Mouse (Mus musculus): ENCODE results near the gene Usp7. TPM values are rescaled to one million over a fixed set of nuclear protein-coding genes. Genes with fewer than 3 reads are reported as not detected.
A peak's percentile ranks its signal among the peaks of the same experiment; 100 is the strongest.

Usp7 gene
- total and polyA plus RNA-seq, 3 experiments = 94.2 to 425 (median 101) TPM

- H3K36me3 ChIP-seq (ENCODE audit: control insufficient read depth in 1 of 2, insufficient read depth in 2 of 2, low read length in 2 of 2) = peaks cover 0 to 5% of the 10 kb centered on the region in 2 experiments; a peak in 1 of 4 replicates
- no peaks in the 10 kb centered on the region for H3K79me2 ChIP-seq (ENCODE audit: control insufficient read depth, insufficient read depth, low read length, poor library complexity)
- no peaks in the 10 kb centered on the region for H3K27me3 ChIP-seq (ENCODE audit: control insufficient read depth in 1 of 2, insufficient read depth in 2 of 2, low read length in 2 of 2)
- no peak overlapping the region for H3K4me3 ChIP-seq (ENCODE audit: control insufficient read depth in 1 of 2, insufficient read depth in 1 of 2, low read depth in 2 of 2, low read length in 2 of 2)
- TF ChIP-seq MXI1 (IDR thresholded peaks at IDR 0.05; ENCODE audit: low read depth, low read length) (no peak), CTCF (IDR thresholded peaks at IDR 0.05 in 2 of 3, conservative IDR thresholded peaks at IDR 0.05 in 1 of 3; ENCODE audit: control insufficient read depth in 1 of 3, insufficient read depth in 1 of 3, low read depth in 2 of 3, low read length in 3 of 3, poor library complexity in 1 of 3, severe bottlenecking in 1 of 3) (no peak), KAT2A (conservative IDR thresholded peaks at IDR 0.05; ENCODE audit: low read depth, low read length) (no peak), E2F4 (IDR thresholded peaks at IDR 0.05; ENCODE audit: borderline replicate concordance, low read depth, low read length) (no peak), NELFE (IDR thresholded peaks at IDR 0.05; ENCODE audit: low read depth, low read length) (no peak), EP300 (IDR thresholded peaks at IDR 0.05; ENCODE audit: low read depth in 1 of 2, low read length in 2 of 2) (no peak)
- H3K9ac ChIP-seq (ENCODE audit: control insufficient read depth, low read depth, low read length, poor library complexity, severe bottlenecking) = no peak overlapping the region
- no peaks in the 10 kb centered on the region for H3K4me1 ChIP-seq (ENCODE audit: control insufficient read depth in 1 of 2, insufficient read depth in 2 of 2, low read length in 2 of 2)
- no peak for DNase-seq (ENCODE audit: low read depth, low spot score)
- H3K9me3 ChIP-seq (replicated peaks; ENCODE audit: insufficient read depth, low read length) = no peaks in the 10 kb centered on the region
- H3K27ac ChIP-seq (ENCODE audit: control insufficient read depth, low read depth, low read length) = no peak overlapping the region
These were observed 142.1 kb downstream of the Usp7 start for GRCm38 (mm10) chr16:8650007-8650406.

GRCm38 (mm10) chr16:8645546-8645945, 146.6 kb downstream of the Usp7 start:
- TF ChIP-seq ZKSCAN1 (IDR thresholded peaks at IDR 0.05; ENCODE audit: low read depth, low read length) (no peak), NELFE (IDR thresholded peaks at IDR 0.05; ENCODE audit: low read depth, low read length) (no peak), SIN3A (IDR thresholded peaks at IDR 0.05; ENCODE audit: low read length) (no peak), MAZ (IDR thresholded peaks at IDR 0.05; ENCODE audit: low read depth, low read length) (no peak), TCF12 (IDR thresholded peaks at IDR 0.05; ENCODE audit: low read depth, low read length) (no peak), POLR2AphosphoS2 (IDR thresholded peaks at IDR 0.05; ENCODE audit: low read length) (no peak), MAX (IDR thresholded peaks at IDR 0.05; ENCODE audit: low read length) (no peak), POLR2A (IDR thresholded peaks at IDR 0.05; ENCODE audit: control insufficient read depth in 1 of 2, insufficient read depth in 1 of 2, low read depth in 1 of 2, low read length in 2 of 2, poor library complexity in 1 of 2) (no peak), EP300 (IDR thresholded peaks at IDR 0.05; ENCODE audit: low read depth in 1 of 2, low read length in 2 of 2) (no peak), POLR2AphosphoS5 (IDR thresholded peaks at IDR 0.05; ENCODE audit: borderline replicate concordance, low read depth, low read length) (no peak)

GRCm38 (mm10) chr16:8643855-8644254, 148.3 kb downstream of the Usp7 start:
- Histone ChIP-seq H3K9me3 (replicated peaks; ENCODE audit: insufficient read depth, low read length) (no peaks in the 10 kb centered on the region), H3K4me3 (ENCODE audit: control insufficient read depth in 1 of 2, insufficient read depth in 1 of 2, low read depth in 2 of 2, low read length in 2 of 2) (no peak overlapping the region), H3K79me2 (ENCODE audit: control insufficient read depth, insufficient read depth, low read length, poor library complexity) (peaks cover 11% of the 10 kb centered on the region), H3K27ac (ENCODE audit: control insufficient read depth, low read depth, low read length) (no peak overlapping the region), H3K27me3 (ENCODE audit: control insufficient read depth in 1 of 2, insufficient read depth in 2 of 2, low read length in 2 of 2) (no peaks in the 10 kb centered on the region), H3K9ac (ENCODE audit: control insufficient read depth, low read depth, low read length, poor library complexity, severe bottlenecking) (no peak overlapping the region), H3K36me3 (ENCODE audit: control insufficient read depth in 1 of 2, insufficient read depth in 2 of 2, low read length in 2 of 2) (peaks cover 8 to 23% of the 10 kb centered on the region in 2 experiments; a peak in 3 of 4 replicates), H3K4me1 (ENCODE audit: control insufficient read depth in 1 of 2, insufficient read depth in 2 of 2, low read length in 2 of 2) (peaks cover 2 to 14% of the 10 kb centered on the region in 2 experiments; a peak in 3 of 4 replicates)
- TF ChIP-seq MXI1 (IDR thresholded peaks at IDR 0.05; ENCODE audit: low read depth, low read length) (no peak), RAD21 (IDR thresholded peaks at IDR 0.05; ENCODE audit: low read depth, low read length) (peak; percentile 29), SMC3 (IDR thresholded peaks at IDR 0.05; ENCODE audit: low read depth, low read length) (peak; percentile 70), CTCF (IDR thresholded peaks at IDR 0.05 in 2 of 3, conservative IDR thresholded peaks at IDR 0.05 in 1 of 3; ENCODE audit: control insufficient read depth in 1 of 3, insufficient read depth in 1 of 3, low read depth in 2 of 3, low read length in 3 of 3, poor library complexity in 1 of 3, severe bottlenecking in 1 of 3) (peak; percentile 68 to 95 (median 77)), MYB (IDR thresholded peaks at IDR 0.05; ENCODE audit: low read depth, low read length) (no peak)
- peak; percentile 73 for DNase-seq (ENCODE audit: low read depth, low spot score)

More at GRCm38 (mm10) chr16:8645546-8645945, 146.6 kb downstream of the Usp7 start:
- H3K27me3 ChIP-seq (ENCODE audit: control insufficient read depth in 1 of 2, insufficient read depth in 2 of 2, low read length in 2 of 2) = no peaks in the 10 kb centered on the region
- no peak overlapping the region for H3K9ac ChIP-seq (ENCODE audit: control insufficient read depth, low read depth, low read length, poor library complexity, severe bottlenecking)
- DNase-seq (ENCODE audit: low read depth, low spot score) = no peak
- H3K36me3 ChIP-seq (ENCODE audit: control insufficient read depth in 1 of 2, insufficient read depth in 2 of 2, low read length in 2 of 2) = peaks cover 7 to 9% of the 10 kb centered on the region in 2 experiments; a peak in 3 of 4 replicates
- H3K4me1 ChIP-seq (ENCODE audit: control insufficient read depth in 1 of 2, insufficient read depth in 2 of 2, low read length in 2 of 2) = no peaks in the 10 kb centered on the region; a peak in 1 of 4 replicates
- H3K79me2 ChIP-seq (ENCODE audit: control insufficient read depth, insufficient read depth, low read length, poor library complexity) = peaks cover 1% of the 10 kb centered on the region
- no peak overlapping the region for H3K27ac ChIP-seq (ENCODE audit: control insufficient read depth, low read depth, low read length)
- H3K9me3 ChIP-seq (replicated peaks; ENCODE audit: insufficient read depth, low read length) = no peaks in the 10 kb centered on the region
- no peak overlapping the region for H3K4me3 ChIP-seq (ENCODE audit: control insufficient read depth in 1 of 2, insufficient read depth in 1 of 2, low read depth in 2 of 2, low read length in 2 of 2)

Measured in MEL (cell line).